Mouse (Mus musculus): Measurements from ENCODE around the gene Selenoo.

The Selenoo gene

GRCm38 (mm10) chr15:89147895-89148294 is 59.0 kb downstream of the Selenoo start:
- no peak for DNase-seq (ENCODE audit: extremely low read depth, low read depth, low spot score)

- DNase-seq (ENCODE audit: extremely low read depth, low read depth, low spot score) = no peak
Observed at GRCm38 (mm10) chr15:89148496-89149270, 59.8 kb downstream of the Selenoo start.

GRCm38 (mm10) chr15:89149271-89150040 is 60.6 kb downstream of the Selenoo start, which contains the start of gene Mapk11:
TSS of gene Mapk11 (minus strand) at chr15:89149628.
- no peak for DNase-seq (ENCODE audit: extremely low read depth, low read depth, low spot score)

Measured in fat pad, adult 2 months (tissue).